Mouse (Mus musculus): Measurements from ENCODE around the gene Slc51a.
"Not testable (repeated sequence)": the region's sequence is repeated elsewhere in the genome, so short reads cannot be mapped to it uniquely, and the experiment has no call there.

The Slc51a gene

DNA sequence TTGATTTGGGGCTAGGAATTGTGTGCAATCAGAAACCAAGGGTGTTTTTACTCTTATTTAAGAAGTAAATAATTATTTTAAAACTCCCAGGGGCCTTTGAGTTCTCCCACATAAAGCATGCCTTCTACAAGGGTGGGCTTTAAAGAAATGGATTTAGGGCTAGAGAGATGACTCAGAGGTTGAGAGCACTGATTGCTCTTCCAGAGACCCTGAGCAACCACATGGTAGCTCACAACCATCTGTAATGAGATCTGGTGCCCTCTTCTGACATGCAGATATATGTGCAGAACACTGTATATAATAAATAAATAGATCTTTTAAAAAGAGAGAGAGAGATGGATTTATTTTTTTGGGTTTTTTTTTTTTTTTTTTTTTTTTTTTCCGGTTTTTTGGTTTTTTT lies 22.8 kb downstream of the Slc51a start:
- no peak for DNase-seq

DNA sequence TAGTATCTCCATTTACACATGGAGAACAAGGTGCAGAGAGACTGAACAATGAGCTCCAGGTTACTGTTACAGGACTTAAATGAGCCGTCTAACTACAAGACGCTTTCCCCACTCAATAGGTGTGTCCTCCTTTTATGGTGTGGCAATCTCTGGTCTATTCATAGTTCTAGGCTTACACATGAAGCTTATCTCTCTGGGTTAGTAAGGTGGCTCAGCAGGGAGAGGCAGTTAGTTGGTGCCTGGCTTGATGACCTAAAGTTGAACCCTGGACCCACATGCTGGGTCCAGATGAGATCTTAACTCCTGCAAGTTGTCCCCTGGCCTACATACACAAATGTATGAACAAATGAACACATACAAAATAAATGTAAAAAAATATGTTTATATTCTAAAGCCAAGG lies 24.3 kb downstream of the Slc51a start:
- no peak for DNase-seq

DNA sequence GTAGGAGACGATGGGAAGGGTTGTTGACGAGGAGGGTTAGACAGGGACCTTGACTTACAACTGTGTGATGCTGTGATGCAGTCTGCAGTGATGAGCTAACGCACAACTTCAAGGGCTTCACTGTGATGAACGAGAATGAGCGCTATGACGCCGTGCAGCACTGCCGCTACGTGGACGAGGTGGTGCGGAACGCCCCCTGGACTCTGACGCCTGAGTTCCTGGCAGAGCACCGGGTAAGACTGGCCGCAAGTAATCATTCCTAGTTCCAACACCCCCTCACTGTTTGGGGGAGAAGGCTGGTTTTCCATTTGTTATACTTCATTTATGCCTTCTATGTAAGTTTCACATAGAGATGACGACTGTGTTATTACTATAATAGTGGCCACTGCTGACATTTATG lies 24.7 kb downstream of the Slc51a start:
- no peak for DNase-seq

DNA sequence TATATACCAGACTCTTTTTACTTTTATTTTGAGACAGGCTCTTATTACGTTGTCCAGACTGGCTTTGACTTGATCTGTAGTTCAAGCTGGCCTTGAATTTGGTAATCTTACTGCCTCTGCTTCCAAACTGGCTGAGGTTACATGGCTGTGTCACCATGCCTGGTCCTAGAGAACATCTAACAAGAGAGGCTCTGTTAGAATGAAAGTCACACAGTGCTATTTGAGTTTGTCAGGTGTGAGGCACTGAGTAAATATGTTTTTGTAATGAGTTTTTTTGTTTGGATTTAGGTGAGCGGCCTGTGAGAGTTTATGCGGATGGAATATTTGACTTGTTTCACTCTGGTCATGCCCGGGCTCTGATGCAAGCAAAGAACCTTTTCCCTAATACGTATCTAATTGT lies 26.0 kb downstream of the Slc51a start:
- DNase-seq, result no peak

DNA sequence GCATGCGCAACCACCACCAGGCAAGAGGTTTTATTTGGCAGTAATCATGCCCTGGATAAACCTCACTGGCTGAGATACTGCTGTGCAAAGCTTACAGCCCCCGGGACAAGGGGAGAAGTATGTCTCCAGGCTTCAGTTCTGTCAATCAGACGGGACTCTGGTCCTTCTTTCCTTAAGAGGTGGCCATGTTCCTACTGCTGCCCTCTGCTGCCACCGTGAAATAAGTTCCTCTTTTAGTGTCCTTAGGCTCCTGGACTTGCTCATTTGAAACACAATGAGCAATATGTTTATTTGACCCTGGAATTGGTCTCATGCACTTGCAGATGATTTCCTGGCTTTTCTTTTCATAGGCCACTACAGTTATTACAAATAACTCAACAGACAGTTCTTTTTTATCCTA lies 27.2 kb downstream of the Slc51a start:
- DNase-seq, result no peak

DNA sequence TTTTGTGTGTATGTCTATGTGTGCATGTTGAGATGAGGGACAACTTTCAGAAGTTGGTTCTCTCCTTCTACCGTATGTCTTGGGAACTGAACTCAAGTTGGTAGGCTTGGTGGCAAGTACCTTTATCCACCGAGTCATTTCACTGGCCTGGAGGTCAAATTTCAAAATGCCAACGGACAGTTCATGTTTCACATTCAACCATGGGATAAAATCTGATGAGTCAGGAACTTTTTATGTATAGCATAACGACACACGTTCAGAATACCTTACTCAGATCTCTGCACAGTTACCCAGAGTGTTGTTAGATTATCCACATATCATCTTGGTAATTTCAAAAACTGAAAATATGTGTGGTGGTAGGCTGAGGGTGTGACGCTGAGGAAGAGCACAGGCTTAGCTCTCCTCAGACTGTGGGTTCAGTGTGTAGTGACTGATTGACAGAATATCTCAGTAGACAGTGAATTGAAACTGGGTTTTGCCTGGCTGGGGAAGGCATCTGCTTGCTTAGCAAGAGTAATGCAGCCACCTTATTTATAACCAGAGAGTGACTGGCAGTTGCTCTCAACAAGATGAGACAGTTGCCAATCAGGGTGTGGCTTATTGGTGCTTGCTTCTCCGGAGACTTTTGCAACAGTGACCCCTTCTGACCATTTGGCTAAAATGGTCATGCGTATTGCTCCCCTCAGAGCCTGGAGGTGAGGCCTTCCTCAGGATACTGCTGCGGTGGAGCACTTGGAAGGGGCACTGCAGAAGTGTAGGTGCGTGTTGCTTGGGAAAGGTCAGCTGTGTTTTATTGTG lies 29.9 kb downstream of the Slc51a start:
- peak; percentile 39 for DNase-seq

DNA sequence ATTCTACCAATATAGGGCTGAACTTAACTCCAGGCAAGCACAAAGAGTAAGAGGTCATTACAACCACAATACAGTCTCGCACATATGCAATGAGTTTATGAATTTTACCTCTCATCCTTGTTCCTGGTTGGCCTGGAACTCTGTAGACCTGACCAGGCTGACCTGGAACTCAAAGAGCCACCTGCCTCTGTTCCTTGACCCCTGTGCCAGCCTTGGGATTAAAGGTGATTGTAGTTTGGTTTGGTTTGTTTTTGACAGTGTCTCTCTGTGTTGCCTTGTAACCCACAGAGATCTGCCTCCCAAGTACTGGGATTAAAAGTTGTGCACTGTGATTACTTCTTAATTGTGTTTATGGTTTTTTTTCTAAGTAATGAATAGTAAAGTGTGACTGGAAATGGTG lies 30.9 kb downstream of the Slc51a start:
- DNase-seq, result no peak

DNA sequence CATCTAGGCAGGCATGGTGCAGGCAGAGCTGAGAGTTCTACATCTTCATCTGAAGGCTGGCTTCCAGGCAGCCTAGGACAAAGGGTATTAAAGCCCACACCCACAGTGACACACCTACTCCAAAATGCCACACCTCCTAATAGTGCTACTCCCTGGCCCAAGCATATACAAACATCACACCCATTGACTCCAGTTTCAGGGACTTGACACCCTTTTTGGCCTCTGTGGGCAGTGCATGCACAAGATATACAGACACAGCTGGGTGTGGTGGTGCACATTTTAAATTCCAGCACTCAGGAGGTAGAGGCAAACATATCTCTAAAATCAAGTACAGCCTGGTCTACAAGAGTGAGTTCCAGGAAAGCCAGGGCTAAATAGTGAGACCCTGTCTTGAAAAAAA lies 31.6 kb downstream of the Slc51a start:
- DNase-seq, result no peak

DNA sequence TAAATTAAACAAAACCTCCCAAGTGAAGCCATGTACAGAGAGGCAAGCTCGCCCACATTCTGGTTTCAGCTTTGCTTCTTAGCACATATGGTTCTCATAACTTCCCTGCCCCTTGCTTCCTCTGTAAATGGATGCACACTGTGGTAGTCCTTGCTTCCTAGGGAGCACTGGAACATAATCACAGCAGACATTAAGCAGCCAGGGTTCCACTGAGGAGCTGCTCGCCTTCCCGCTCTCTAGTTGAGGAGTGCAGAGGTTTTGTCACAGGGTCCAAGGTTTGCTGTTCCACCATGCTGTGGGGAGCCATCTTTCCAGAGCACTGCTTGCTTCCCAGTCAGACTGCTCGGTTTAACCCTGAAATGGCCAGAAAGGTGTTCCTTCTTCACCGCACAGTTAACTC lies 33.0 kb downstream of the Slc51a start:
- no peak for DNase-seq

DNA sequence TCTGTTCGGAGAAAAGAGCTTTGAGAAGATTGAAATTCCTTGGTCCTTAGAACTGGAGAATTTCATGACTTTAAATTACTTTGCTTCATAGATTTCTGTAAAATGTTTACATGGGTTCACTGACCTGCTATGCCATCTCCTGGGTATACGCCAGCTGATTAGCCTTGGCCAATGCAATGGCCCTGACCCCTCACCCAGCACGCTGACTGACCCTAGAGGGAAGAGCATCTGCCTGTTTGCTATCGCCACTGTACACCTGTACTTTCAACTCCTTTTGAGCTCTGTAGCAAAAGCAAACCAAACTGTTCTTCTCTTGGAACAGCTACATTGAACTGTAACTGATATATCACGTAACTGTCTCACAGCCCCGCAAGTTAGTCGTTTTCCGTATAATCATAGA lies 34.6 kb downstream of the Slc51a start:
- DNase-seq, result no peak

DNA sequence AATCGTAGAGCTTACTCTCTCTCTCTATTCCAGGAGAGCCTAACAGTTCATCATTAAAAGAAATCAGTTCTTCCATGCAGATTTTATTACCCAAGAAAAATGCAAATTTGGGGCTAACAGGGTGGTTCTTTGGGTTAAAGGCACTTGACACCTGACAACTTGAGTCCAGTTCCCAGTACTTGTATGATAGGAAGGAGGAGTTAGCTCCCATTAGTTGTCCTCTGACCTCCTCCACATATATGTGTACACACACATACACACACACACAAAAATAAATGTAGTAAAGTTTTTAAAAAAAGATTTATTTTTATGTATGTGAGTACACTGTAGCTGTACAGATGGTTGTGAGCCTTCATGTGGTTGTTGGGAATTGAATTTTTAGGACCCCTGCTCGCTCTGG lies 37.5 kb downstream of the Slc51a start:
- no peak for DNase-seq

DNA sequence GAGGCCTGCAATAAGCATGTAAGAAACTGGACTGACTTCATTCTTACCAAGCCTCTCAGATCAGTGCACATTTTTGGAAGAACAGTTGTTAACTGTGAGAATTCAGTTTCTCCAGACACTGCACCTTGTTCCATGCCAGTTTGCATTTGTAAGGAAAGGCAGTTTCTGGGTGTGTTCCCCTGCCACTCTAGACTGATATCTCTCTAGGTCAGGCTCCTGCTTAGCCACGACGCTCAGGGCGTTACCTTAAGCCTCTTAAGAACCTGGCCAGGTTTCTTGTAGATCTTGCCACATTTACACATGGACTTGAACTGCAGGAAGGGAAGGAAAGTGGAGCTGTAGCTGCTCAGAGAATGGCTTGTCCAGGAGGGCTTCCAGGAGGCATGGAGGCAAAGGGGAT lies 38.0 kb downstream of the Slc51a start:
- no peak for DNase-seq

DNA sequence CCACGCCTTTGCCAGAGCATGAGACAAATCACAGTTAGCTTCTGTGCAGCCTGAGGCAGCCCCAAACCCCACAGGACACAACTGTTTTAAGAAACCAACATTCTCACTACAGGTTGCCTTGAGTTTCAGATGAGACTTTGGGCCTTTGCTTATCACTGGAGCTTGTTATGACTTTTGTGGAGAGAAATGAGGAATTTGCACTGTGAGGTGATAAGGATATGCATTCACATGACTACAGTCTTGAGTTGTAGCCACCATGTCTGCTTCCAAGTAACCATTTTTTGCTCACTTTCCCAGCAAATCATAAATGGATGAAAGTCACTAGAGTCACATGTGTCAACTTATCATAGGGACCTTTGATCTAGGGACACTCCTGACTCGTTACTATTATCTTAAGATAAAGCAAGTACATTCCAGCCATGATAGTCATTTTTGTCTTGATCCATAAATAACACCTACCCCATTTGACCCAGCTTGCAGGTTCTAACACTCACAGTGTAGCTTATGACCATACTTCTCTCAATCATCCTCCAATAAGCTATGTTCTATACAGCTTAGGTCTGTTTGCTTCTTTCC lies 41.0 kb downstream of the Slc51a start:
- DNase-seq, result no peak

DNA sequence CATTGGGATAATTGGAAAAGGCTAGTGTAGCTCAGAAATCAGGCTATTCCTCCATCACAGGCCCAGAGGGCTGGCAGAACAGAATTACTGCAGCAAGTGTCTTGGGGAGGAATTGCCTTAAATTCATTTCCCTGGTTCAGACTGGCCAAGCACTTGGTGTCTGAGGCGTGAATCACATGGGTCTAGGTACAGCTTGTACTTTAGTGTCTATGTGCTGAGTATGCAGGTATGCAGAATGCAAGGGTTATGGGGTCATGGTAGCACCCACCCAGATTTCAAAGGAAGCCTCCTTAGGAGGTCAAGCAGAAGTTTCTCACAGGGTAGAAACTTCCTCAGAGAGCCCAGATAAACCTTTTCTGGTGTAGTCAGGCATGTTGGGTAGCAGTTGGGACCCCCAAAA lies 42.1 kb downstream of the Slc51a start:
- no peak for DNase-seq

DNA sequence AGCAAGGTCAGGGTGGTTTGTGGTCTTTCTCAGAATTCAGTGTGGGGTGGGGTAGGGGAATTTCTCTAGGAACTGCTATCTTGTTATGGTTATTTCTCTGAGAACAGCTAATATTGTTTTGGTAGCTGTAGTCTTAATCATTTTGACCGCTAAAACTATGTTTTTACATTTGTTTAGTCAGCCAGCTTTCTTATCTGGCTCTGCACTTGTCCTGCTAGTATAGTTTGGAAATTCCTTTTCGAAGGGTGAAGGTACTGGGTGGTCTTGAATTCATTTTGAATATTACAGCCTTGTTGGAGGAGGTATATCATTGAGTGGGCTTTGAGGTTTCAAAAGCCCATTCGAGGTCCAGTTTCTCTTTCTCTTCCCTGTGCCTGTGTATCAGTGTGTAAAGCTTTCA lies 43.1 kb downstream of the Slc51a start:
- not testable (repeated sequence) for DNase-seq

DNA sequence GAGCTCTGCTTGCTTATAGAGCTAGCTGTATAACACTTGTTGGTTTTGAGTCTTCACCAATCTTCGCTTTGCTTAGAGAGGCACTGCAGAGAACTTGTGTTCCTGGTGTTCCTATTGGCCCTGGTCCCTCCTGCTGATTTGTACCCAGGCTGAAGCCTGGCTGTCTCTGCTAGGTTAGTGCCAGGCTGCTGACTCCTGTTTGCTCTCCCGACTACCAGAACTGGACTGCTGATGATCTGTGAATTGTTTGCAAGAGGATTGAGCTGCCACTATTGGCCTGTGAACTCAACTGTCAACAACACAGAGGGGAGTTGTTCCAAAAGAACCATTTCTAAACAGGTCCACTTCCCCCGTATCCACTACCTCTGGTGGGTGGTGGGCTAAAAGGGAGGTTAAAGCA lies 46.2 kb downstream of the Slc51a start:
- no peak for DNase-seq

DNA sequence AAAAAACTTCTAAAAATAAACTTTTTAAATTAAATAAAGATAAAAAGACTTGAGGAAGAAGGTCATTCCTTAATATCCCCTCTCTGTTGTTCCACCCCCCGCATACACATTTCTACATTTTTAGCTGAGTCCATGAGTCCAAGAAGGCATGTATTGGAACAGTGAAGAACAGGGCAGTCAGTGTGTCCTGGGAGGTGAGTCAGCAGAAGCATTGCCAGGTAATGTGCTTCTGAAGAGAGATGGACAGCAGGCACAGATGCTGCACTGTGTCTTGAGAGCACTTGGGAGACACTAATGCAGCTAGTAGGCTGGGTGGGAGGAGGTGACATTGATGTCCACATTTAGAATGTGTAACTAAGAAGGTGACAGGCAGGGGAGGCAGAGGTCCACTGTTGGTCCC lies 50.4 kb downstream of the Slc51a start:
- no peak for DNase-seq

DNA sequence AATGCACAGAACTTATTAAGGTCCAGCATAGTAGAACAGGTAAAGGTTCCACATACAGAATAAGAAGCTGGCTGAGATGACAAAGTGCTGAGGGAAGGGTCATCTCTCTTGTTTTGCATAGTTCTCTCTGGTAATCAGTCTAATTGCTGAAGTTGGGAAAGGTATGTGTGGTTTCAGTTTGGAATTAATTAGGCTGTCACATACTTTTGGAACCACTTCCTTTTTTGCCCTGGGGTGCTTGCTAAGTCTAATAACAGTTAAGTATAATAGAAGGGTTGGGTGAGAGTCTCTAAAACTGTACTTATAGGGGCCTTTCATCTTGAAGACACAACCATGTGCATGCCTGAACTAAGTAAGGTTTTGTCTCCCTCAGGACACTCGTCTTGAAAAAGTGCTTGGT lies 51.0 kb downstream of the Slc51a start:
- DNase-seq, result no peak

DNA sequence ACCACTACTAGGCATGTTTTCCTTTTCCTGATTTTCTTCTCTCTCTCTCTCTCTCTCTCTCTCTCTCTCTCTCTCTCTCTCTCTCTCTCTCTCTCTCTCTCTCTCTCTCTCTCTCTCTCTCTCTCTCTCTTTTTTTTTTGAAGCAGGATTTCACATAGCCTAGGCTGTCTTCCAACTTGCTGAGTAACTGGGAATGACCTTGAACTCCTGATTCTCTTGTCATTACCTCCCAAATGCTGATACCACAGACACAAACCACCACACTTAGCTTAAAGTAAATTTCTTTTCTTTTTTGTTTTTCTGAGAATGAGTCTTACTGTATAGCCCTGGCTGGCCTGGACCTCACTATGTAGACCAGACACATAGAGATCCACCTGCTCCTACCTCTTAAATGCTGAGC lies 53.0 kb downstream of the Slc51a start:
- no peak for DNase-seq

DNA sequence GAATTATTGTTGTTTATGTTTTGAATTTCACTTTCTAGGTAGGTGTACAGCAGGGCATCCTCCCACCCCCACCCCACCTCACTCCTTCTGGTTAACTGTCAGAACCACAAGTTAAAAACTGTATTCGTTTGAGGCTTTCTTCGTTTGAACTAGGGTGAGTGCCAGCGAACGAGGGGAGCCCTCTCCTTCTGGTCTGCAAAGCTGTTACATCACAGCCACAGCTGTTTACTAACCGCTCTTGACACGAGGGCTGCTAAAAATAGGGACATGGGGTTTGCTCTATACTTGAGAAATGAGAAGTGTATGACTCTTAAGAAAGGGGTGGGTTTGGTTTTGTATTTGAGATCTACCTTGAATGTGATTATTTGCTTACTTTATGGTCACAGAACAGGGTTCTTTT lies 53.6 kb downstream of the Slc51a start:
- peak; percentile 65 for DNase-seq

DNA sequence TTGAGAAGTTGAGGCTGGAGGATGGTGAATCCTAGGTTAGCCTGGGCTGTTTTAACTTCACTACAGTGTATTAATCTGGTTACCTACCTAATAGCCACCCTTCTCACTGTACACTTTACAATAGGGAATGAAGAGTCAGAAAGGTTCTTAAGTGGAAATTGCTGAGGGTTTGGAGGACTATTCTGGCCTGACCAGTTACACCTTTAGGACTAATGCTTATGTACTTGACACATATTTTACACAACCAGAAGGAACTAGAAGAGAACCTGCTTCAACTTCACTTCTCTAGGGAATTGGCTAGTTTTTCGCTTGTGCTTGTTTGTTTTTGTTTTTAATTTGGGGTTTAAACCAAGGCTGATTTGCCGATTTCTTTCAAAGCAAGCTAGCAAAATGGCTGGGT lies 54.5 kb downstream of the Slc51a start:
- no peak for DNase-seq

DNA sequence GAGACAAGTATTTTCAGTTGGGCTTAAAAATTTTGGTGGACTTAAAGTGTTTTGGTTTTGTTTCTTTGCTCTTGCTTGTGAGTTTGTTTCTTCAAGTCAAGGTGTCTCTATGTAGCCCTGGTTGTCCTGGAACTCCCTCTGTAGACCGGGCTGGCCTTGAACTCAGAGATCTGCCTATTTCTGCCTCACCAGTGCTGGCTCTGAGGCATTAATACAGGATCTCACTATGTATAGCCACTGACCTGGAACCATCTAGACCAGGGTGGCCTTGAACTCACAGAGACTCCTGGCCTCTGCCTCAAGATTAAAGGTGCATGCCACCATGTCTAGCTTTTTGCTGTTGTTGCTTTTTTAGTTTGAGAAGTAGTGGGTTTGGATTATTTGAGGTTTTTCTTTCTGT lies 55.8 kb downstream of the Slc51a start:
- no peak for DNase-seq

DNA sequence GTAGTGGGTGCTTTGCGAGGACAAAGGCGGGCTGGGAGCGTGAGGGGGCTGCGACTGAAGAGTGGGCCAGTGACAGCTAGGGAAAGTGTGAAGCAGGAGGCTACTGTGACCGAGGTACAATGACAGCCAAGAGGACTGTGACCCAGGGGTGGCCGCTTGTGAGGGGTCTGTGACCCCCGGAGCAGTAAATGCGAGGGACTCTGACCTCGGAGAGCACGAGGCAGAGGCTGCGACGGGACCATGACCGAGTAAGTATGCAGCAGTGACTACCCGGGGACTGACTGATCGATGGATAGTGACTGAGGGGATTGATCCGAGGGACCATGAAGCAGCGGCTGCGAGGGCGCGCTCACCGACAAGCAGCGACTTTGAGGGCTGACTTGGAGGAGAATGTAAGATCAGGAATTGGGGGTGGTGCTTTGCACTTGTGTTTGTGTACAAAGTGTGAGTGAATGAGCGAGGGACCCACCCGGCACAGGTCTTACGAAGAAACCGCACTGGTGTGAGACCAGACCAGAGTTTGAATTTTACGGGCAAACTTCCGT lies 56.6 kb downstream of the Slc51a start:
- DNase-seq, result peak; percentile 52

DNA sequence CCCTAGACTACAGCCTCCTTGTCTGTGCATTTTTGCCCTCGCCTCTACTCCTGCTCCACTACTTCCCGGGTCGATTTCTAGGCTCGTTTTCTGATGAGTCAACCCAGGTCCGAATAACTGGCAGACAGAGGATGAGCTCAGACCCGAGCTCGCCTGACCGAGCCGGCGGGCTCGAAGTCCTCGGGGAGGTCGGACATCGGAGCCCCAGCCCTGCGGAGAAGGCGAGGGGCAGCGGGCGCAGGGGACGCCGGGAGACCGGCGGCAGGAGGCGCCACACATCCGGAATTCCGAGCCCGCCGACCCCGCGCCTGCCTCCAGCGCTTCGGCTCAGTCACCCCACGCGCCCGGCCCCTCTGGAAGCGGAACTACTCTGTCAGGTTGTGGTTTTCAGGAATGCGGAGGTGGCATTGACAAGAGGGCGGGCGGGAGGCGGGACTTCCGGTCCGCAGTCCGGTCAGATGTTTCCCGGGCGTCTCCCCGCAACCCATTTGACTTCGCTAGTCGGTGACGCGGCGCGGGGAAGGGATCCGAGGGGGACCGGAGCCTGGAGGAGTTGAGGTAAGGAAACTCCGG lies 57.1 kb downstream of the Slc51a start, which contains the start of gene Pcyt1a:
Pcyt1a (plus strand) TSS at position 448 of the 573 bp plus-strand sequence.
- peak; percentile 83 for DNase-seq

Data from thymus, postnatal 4 days (tissue).